Mouse (Mus musculus) spleen, adult 18-20 months (tissue): Measurements from ENCODE around the gene P2ry6.

Experiments used
- DNase-seq, 2 experiments: peaks; one replicate each; pipeline ENCODE4 v3.0.0; 2022; ENCODE audit warnings: mixed read lengths in 2 of 2

Gene P2ry6

GRCm38 (mm10) chr7:100937481-100937880, 37.0 kb downstream of the P2ry6 start:
- no peak for DNase-seq

GRCm38 (mm10) chr7:100933520-100933919, 40.9 kb downstream of the P2ry6 start:
- DNase-seq: no peak

- peak; percentile 59 to 76 for DNase-seq
These were observed 41.9 kb downstream of the P2ry6 start for GRCm38 (mm10) chr7:100932481-100933007.

- peak in 1 of 2 experiments; percentile 16 for DNase-seq
These were observed 42.4 kb downstream of the P2ry6 start, which contains the start of gene Arhgef17 for GRCm38 (mm10) chr7:100931926-100932480. Arhgef17 (minus strand) TSS chr7:100932107.

GRCm38 (mm10) chr7:100931316-100931925, 43.0 kb downstream of the P2ry6 start:
- DNase-seq: no peak

- peak; percentile 20 to 22 for DNase-seq
These were observed 43.7 kb downstream of the P2ry6 start for GRCm38 (mm10) chr7:100930619-100931315.

GRCm38 (mm10) chr7:100929639-100930303, 44.7 kb downstream of the P2ry6 start:
- DNase-seq: no peak

GRCm38 (mm10) chr7:100928456-100928855, 46.0 kb downstream of the P2ry6 start:
- DNase-seq: no peak

GRCm38 (mm10) chr7:100927287-100928000, 47.0 kb downstream of the P2ry6 start:
- DNase-seq: no peak

- no peak for DNase-seq
These were observed 48.0 kb downstream of the P2ry6 start for GRCm38 (mm10) chr7:100926311-100926923.

- DNase-seq: no peak
These were observed 49.6 kb downstream of the P2ry6 start for GRCm38 (mm10) chr7:100924674-100925445.

GRCm38 (mm10) chr7:100924200-100924599, 50.2 kb downstream of the P2ry6 start:
- DNase-seq: no peak

GRCm38 (mm10) chr7:100922907-100923306, 51.5 kb downstream of the P2ry6 start:
- no peak for DNase-seq

GRCm38 (mm10) chr7:100921289-100921688, 53.2 kb downstream of the P2ry6 start:
- DNase-seq: no peak

GRCm38 (mm10) chr7:100919809-100920107, 54.7 kb downstream of the P2ry6 start:
- DNase-seq: no peak

GRCm38 (mm10) chr7:100919006-100919808, 55.2 kb downstream of the P2ry6 start:
- no peak for DNase-seq

GRCm38 (mm10) chr7:100918176-100918575, 56.3 kb downstream of the P2ry6 start:
- peak in 1 of 2 experiments; percentile 19 for DNase-seq

- no peak for DNase-seq
These were observed 56.7 kb downstream of the P2ry6 start for GRCm38 (mm10) chr7:100917751-100918150.

- DNase-seq: no peak
These were observed 57.9 kb downstream of the P2ry6 start for GRCm38 (mm10) chr7:100916526-100916925.

- no peak for DNase-seq
These were observed 59.2 kb downstream of the P2ry6 start for GRCm38 (mm10) chr7:100915204-100915603.

- no peak for DNase-seq
These were observed 62.7 kb downstream of the P2ry6 start for GRCm38 (mm10) chr7:100911791-100912190.
